Mouse (Mus musculus): ENCODE results near the gene Auts2. TPM values are rescaled to one million over a fixed set of nuclear protein-coding genes. Genes with fewer than 3 reads are reported as not detected.

Gene Auts2
- total and polyA plus RNA-seq, 3 experiments: not detected

GRCm38 (mm10) chr5:131732631-131733323, 810.4 kb downstream of the Auts2 start:
- Histone ChIP-seq H3K4me1 (ENCODE audit: control insufficient read depth in 1 of 2, insufficient read depth in 2 of 2) (no peaks in the 10 kb centered on the region), H3K79me2 (replicated peaks; ENCODE audit: control insufficient read depth, extremely low read depth, insufficient read depth, poor library complexity, severe bottlenecking) (no peaks in the 10 kb centered on the region), H3K4me2 (ENCODE audit: insufficient read depth, low read depth, poor library complexity, severe bottlenecking) (no peak overlapping the region), H3K4me3 (replicated peaks in 1 of 3; ENCODE audit: low read depth in 2 of 3, low read length in 2 of 3, poor library complexity in 1 of 3) (no peak overlapping the region), H3K9me3 (replicated peaks; ENCODE audit: low read length) (peaks cover 88% of the 10 kb centered on the region), H3K27ac (ENCODE audit: insufficient read depth, low read depth) (no peak overlapping the region), H3K9ac (ENCODE audit: insufficient read depth, low read depth) (no peak overlapping the region), H3K36me3 (replicated peaks in 1 of 2; ENCODE audit: control insufficient read depth in 1 of 2, insufficient read depth in 1 of 2, low read length in 1 of 2) (no peaks in the 10 kb centered on the region), H3K27me3 (replicated peaks) (no peaks in the 10 kb centered on the region)
- TF ChIP-seq POLR2AphosphoS2 (IDR thresholded peaks at IDR 0.05; ENCODE audit: low read depth, low read length): no peak
- TF ChIP-seq NRF1 (IDR thresholded peaks at IDR 0.05; ENCODE audit: low read depth, low read length): no peak
- TF ChIP-seq PAX5 (IDR thresholded peaks at IDR 0.05; ENCODE audit: low read length): no peak
- no peak for TF ChIP-seq KAT2A (IDR thresholded peaks at IDR 0.05; ENCODE audit: insufficient replicate concordance, low read length)
- no peak for TF ChIP-seq TCF12 (IDR thresholded peaks at IDR 0.05; ENCODE audit: low read depth, low read length)
- no peak for TF ChIP-seq TBP (conservative IDR thresholded peaks at IDR 0.05; ENCODE audit: low read depth, low read length)
- no peak for TF ChIP-seq SMC3 (IDR thresholded peaks at IDR 0.05; ENCODE audit: low read depth, low read length)
- no peak for TF ChIP-seq SIN3A (IDR thresholded peaks at IDR 0.05; ENCODE audit: low read length)
- no peak for DNase-seq (ENCODE audit: extremely low read depth)
- dilution Hi-C loops (cut with MboI; ENCODE audit: extremely low pct_ligation_motif_present, extremely low pct_unique_long_range_greater_than_20kb, low sequenced_read_pairs): no loop called here
- in situ Hi-C loops (cut with MboI; ENCODE audit: low pct_ligation_motif_present, low pct_unique_long_range_greater_than_20kb, low sequenced_read_pairs): no loop called here

GRCm38 (mm10) chr5:131729456-131729855, 813.7 kb downstream of the Auts2 start:
- Histone ChIP-seq H3K4me1 (ENCODE audit: control insufficient read depth in 1 of 2, insufficient read depth in 2 of 2) (no peaks in the 10 kb centered on the region), H3K9me3 (replicated peaks; ENCODE audit: low read length) (peaks cover 83% of the 10 kb centered on the region), H3K27me3 (replicated peaks) (no peaks in the 10 kb centered on the region), H3K9ac (ENCODE audit: insufficient read depth, low read depth) (no peak overlapping the region), H3K79me2 (replicated peaks; ENCODE audit: control insufficient read depth, extremely low read depth, insufficient read depth, poor library complexity, severe bottlenecking) (no peaks in the 10 kb centered on the region), H3K27ac (ENCODE audit: insufficient read depth, low read depth) (no peak overlapping the region), H3K4me2 (ENCODE audit: insufficient read depth, low read depth, poor library complexity, severe bottlenecking) (no peak overlapping the region), H3K36me3 (replicated peaks in 1 of 2; ENCODE audit: control insufficient read depth in 1 of 2, insufficient read depth in 1 of 2, low read length in 1 of 2) (no peaks in the 10 kb centered on the region), H3K4me3 (replicated peaks in 1 of 3; ENCODE audit: low read depth in 2 of 3, low read length in 2 of 3, poor library complexity in 1 of 3) (no peak overlapping the region)
- TF ChIP-seq RCOR1 (conservative IDR thresholded peaks at IDR 0.05; ENCODE audit: low read depth, low read length) (no peak), MYC (IDR thresholded peaks at IDR 0.05; ENCODE audit: low read depth, low read length) (no peak), KAT2A (IDR thresholded peaks at IDR 0.05; ENCODE audit: insufficient replicate concordance, low read length) (no peak), TCF12 (IDR thresholded peaks at IDR 0.05; ENCODE audit: low read depth, low read length) (no peak), POLR2AphosphoS2 (IDR thresholded peaks at IDR 0.05; ENCODE audit: low read depth, low read length) (no peak), HCFC1 (IDR thresholded peaks at IDR 0.05; ENCODE audit: low read depth, low read length) (no peak), MAFK (IDR thresholded peaks at IDR 0.05; ENCODE audit: insufficient replicate concordance, low read length) (no peak), PAX5 (IDR thresholded peaks at IDR 0.05; ENCODE audit: low read length) (no peak), CHD1 (IDR thresholded peaks at IDR 0.05; ENCODE audit: low read depth, low read length) (no peak), TBP (conservative IDR thresholded peaks at IDR 0.05; ENCODE audit: low read depth, low read length) (no peak)
- dilution Hi-C loops (cut with MboI; ENCODE audit: extremely low pct_ligation_motif_present, extremely low pct_unique_long_range_greater_than_20kb, low sequenced_read_pairs): no loop called here
- no peak for DNase-seq (ENCODE audit: extremely low read depth)
- in situ Hi-C loops (cut with MboI; ENCODE audit: low pct_ligation_motif_present, low pct_unique_long_range_greater_than_20kb, low sequenced_read_pairs): no loop called here

Measured in CH12.LX (cell line).